In genomic region chr16:93079660-93080390, GRCm38 (mm10) we compare ENCODE assay signal across 8 mouse cellular contexts.
DNase-seq lines count a peak whose midpoint lies in the region; ATAC-seq lines count a peak whose summit lies in the region.

No protein-coding gene starts in this region.

- 14% methylated on average over 17 of the region's 17 CpGs for WGBS in forebrain, embryonic 15.5 days
- 45% methylated on average over 17 of the region's 17 CpGs for WGBS in hindbrain, embryonic 13.5 days
- WGBS in limb, embryonic 13.5 days, result 12% methylated on average over 17 of the region's 17 CpGs
- 28% methylated on average over 17 of the region's 17 CpGs for WGBS in neural tube, embryonic 13.5 days

- no peaks in the 10 kb centered on the region for H3K36me3 ChIP-seq in forebrain, embryonic 15.5 days
- H3K36me3 ChIP-seq in hindbrain, embryonic 13.5 days, result no peaks in the 10 kb centered on the region
- no peaks in the 10 kb centered on the region for H3K36me3 ChIP-seq in limb, embryonic 13.5 days
- no peaks in the 10 kb centered on the region for H3K36me3 ChIP-seq in neural tube, embryonic 13.5 days

- peak; percentile 75 for ATAC-seq in forebrain, embryonic 15.5 days (replicated peaks)
- no peak for ATAC-seq in hindbrain, embryonic 13.5 days (ENCODE audit: low FRiP score)
- ATAC-seq in limb, embryonic 13.5 days (ENCODE audit: low FRiP score, low read depth), result peak; percentile 67
- no peak for ATAC-seq in neural tube, embryonic 13.5 days (ENCODE audit: low read depth)
- ATAC-seq in monocyte, adult 5-6 weeks (replicated peaks; ENCODE audit: insufficient number of reproducible peaks, low FRiP score, low TSS enrichment, poor library complexity, severe bottlenecking), result no peak

- peak overlapping the region; percentile 29; the same call in 1 of the 2 replicates for H3K9ac ChIP-seq in forebrain, embryonic 15.5 days (replicated peaks)
- no peak overlapping the region; the same call in 1 of the 2 replicates for H3K9ac ChIP-seq in hindbrain, embryonic 13.5 days
- H3K9ac ChIP-seq in limb, embryonic 13.5 days, result no peak overlapping the region
- H3K9ac ChIP-seq in neural tube, embryonic 13.5 days, result 0 out of 2 replicates have a peak overlapping the region, but pooled peaks have one; percentile 31

- no peak overlapping the region for H3K27ac ChIP-seq in forebrain, embryonic 15.5 days (replicated peaks)
- H3K27ac ChIP-seq in hindbrain, embryonic 13.5 days, result no peak overlapping the region
- peak overlapping the region; percentile 52; the same call in 1 of the 2 replicates for H3K27ac ChIP-seq in limb, embryonic 13.5 days
- H3K27ac ChIP-seq in neural tube, embryonic 13.5 days (replicated peaks), result peak overlapping the region; percentile 33

- peak overlapping the region; percentile 45 for H3K4me2 ChIP-seq in forebrain, embryonic 15.5 days (replicated peaks)
- peak overlapping the region; percentile 42 for H3K4me2 ChIP-seq in hindbrain, embryonic 13.5 days
- H3K4me2 ChIP-seq in limb, embryonic 13.5 days (replicated peaks), result peak overlapping the region; percentile 61
- H3K4me2 ChIP-seq in neural tube, embryonic 13.5 days, result peak overlapping the region; percentile 49

- peak overlapping the region; percentile 32 for H3K4me3 ChIP-seq in forebrain, embryonic 15.5 days
- peak overlapping the region; percentile 13; the same call in 1 of the 2 replicates for H3K4me3 ChIP-seq in hindbrain, embryonic 13.5 days
- H3K4me3 ChIP-seq in limb, embryonic 13.5 days, result peak overlapping the region; percentile 32
- H3K4me3 ChIP-seq in neural tube, embryonic 13.5 days, result peak overlapping the region; percentile 16

- no peaks in the 10 kb centered on the region for H3K27me3 ChIP-seq in forebrain, embryonic 15.5 days
- H3K27me3 ChIP-seq in hindbrain, embryonic 13.5 days, result no peaks in the 10 kb centered on the region; the same call in 1 of the 2 replicates
- peaks cover 12% of the 10 kb centered on the region; the same call in 1 of the 2 replicates for H3K27me3 ChIP-seq in limb, embryonic 13.5 days
- H3K27me3 ChIP-seq in neural tube, embryonic 13.5 days, result no peaks in the 10 kb centered on the region

- peaks cover 15% of the 10 kb centered on the region for H3K4me1 ChIP-seq in forebrain, embryonic 15.5 days
- H3K4me1 ChIP-seq in hindbrain, embryonic 13.5 days (replicated peaks), result peaks cover 10% of the 10 kb centered on the region
- H3K4me1 ChIP-seq in limb, embryonic 13.5 days, result peaks cover 37% of the 10 kb centered on the region
- peaks cover 15% of the 10 kb centered on the region for H3K4me1 ChIP-seq in neural tube, embryonic 13.5 days (replicated peaks)

- no peaks in the 10 kb centered on the region for H3K9me3 ChIP-seq in forebrain, embryonic 15.5 days
- 0 out of 2 replicates have a peak, but pooled peaks cover 4% of the 10 kb centered on the region for H3K9me3 ChIP-seq in hindbrain, embryonic 13.5 days
- no peaks in the 10 kb centered on the region for H3K9me3 ChIP-seq in limb, embryonic 13.5 days
- peaks cover 4% of the 10 kb centered on the region; the same call in 1 of the 2 replicates for H3K9me3 ChIP-seq in neural tube, embryonic 13.5 days

- DNase-seq in embryo, embryonic 10 days (ENCODE audit: low spot score), result peak; percentile 14
- DNase-seq in embryo, embryonic 9.5 days (ENCODE audit: extremely low spot score), result no peak
- no peak for DNase-seq in layer of hippocampus, postnatal 36 days

Comparison
In these comparisons a context has a peak if more than half of its experiments do, and no peak if none do; other contexts are left out.
1. ATAC-seq: peak in forebrain, embryonic 15.5 days (single experiment) and limb, embryonic 13.5 days (single experiment); none in hindbrain, embryonic 13.5 days (single experiment), neural tube, embryonic 13.5 days (single experiment) and monocyte, adult 5-6 weeks (single experiment).
2. H3K27ac ChIP-seq: peak in limb, embryonic 13.5 days (single experiment) and neural tube, embryonic 13.5 days (single experiment); none in forebrain, embryonic 15.5 days (single experiment) and hindbrain, embryonic 13.5 days (single experiment).
3. H3K9ac ChIP-seq: peak in forebrain, embryonic 15.5 days (single experiment) and neural tube, embryonic 13.5 days (single experiment); none in hindbrain, embryonic 13.5 days (single experiment) and limb, embryonic 13.5 days (single experiment).
4. Peak in every context shown above with its lines, with median percentiles within 50 percentile points of each other: H3K4me2 ChIP-seq and H3K4me3 ChIP-seq.